Mouse (Mus musculus): ENCODE data around the gene Rhoq.

The Rhoq gene

GRCm38 (mm10) chr17:86962894-86963585 lies at the start of gene Rhoq:
Gene Rhoq, plus strand, starts transcription at chr17:86963082.
- peak; percentile 66 to 72 for DNase-seq

GRCm38 (mm10) chr17:86915540-86915939 lies 47.3 kb upstream of the Rhoq start:
- no peak for DNase-seq

GRCm38 (mm10) chr17:86917048-86917447 lies 45.8 kb upstream of the Rhoq start, which contains the start of gene Tmem247:
Gene Tmem247, plus strand, starts transcription at chr17:86917348.
- DNase-seq: no peak

- DNase-seq: no peak
Observed at GRCm38 (mm10) chr17:86918786-86919185, 44.1 kb upstream of the Rhoq start.

GRCm38 (mm10) chr17:86919729-86920128 lies 43.2 kb upstream of the Rhoq start:
- no peak for DNase-seq

GRCm38 (mm10) chr17:86924679-86925078 lies 38.2 kb upstream of the Rhoq start:
- DNase-seq: no peak

- no peak for DNase-seq
Observed at GRCm38 (mm10) chr17:86926836-86927235, 36.0 kb upstream of the Rhoq start.

- no peak for DNase-seq
Observed at GRCm38 (mm10) chr17:86929355-86929754, 33.5 kb upstream of the Rhoq start.

- no peak for DNase-seq
Observed at GRCm38 (mm10) chr17:86929981-86930380, 32.9 kb upstream of the Rhoq start.

- no peak for DNase-seq
Observed at GRCm38 (mm10) chr17:86932896-86933295, 30.0 kb upstream of the Rhoq start.

GRCm38 (mm10) chr17:86937064-86937463 lies 25.8 kb upstream of the Rhoq start:
- DNase-seq: no peak

- peak; percentile 34 to 42 for DNase-seq
Observed at GRCm38 (mm10) chr17:86937497-86938155, 25.3 kb upstream of the Rhoq start.

GRCm38 (mm10) chr17:86938683-86939082 lies 24.2 kb upstream of the Rhoq start:
- DNase-seq: no peak

GRCm38 (mm10) chr17:86942112-86942511 lies 20.8 kb upstream of the Rhoq start:
- no peak for DNase-seq

GRCm38 (mm10) chr17:86943158-86943557 lies 19.7 kb upstream of the Rhoq start:
- no peak for DNase-seq

GRCm38 (mm10) chr17:86946078-86946477 lies 16.8 kb upstream of the Rhoq start:
- DNase-seq: no peak

- peak in 1 of 2 experiments; percentile 19 for DNase-seq
Observed at GRCm38 (mm10) chr17:86947840-86948796, 14.8 kb upstream of the Rhoq start, which contains the start of gene Atp6v1e2. Gene Atp6v1e2, minus strand, starts transcription at chr17:86947897.

GRCm38 (mm10) chr17:86948801-86949200 lies 14.1 kb upstream of the Rhoq start:
- no peak for DNase-seq

- DNase-seq: no peak
Observed at GRCm38 (mm10) chr17:86957239-86957638, 5.6 kb upstream of the Rhoq start.

GRCm38 (mm10) chr17:86957968-86958367 lies 4.9 kb upstream of the Rhoq start:
- DNase-seq: no peak

- DNase-seq: peak; percentile 23 to 31
Observed at GRCm38 (mm10) chr17:86961301-86961841, 1.5 kb upstream of the Rhoq start.

GRCm38 (mm10) chr17:86962297-86962893 lies 487 bp upstream of the Rhoq start:
- peak; percentile 81 to 84 for DNase-seq

GRCm38 (mm10) chr17:86963586-86963902 lies 662 bp downstream of the Rhoq start:
- DNase-seq: peak in 1 of 2 experiments; percentile 9
